Mouse (Mus musculus) retina, embryonic 14.5 days (tissue): ENCODE data around the gene 4930564D02Rik.

ENCODE experiments used
- DNase-seq: peaks from one replicate; pipeline ENCODE4 v3.0.0-alpha.2; 2015; ENCODE audit warnings: low spot score

The 4930564D02Rik gene

GRCm38 (mm10) chr3:105066544-105066943 lies at the start of gene 4930564D02Rik:
Gene 4930564D02Rik (plus strand): TSS chr3:105066844.
- no peak for DNase-seq

GRCm38 (mm10) chr3:105017314-105017713 lies 49.3 kb upstream of the 4930564D02Rik start:
- no peak for DNase-seq

GRCm38 (mm10) chr3:105018085-105018782 lies 48.4 kb upstream of the 4930564D02Rik start:
- DNase-seq, result no peak

GRCm38 (mm10) chr3:105018783-105019105 lies 47.9 kb upstream of the 4930564D02Rik start:
- no peak for DNase-seq

- no peak for DNase-seq
These were observed 46.6 kb upstream of the 4930564D02Rik start for GRCm38 (mm10) chr3:105019826-105020692.

GRCm38 (mm10) chr3:105023371-105024005 lies 43.2 kb upstream of the 4930564D02Rik start:
- no peak for DNase-seq

- no peak for DNase-seq
These were observed 30.3 kb upstream of the 4930564D02Rik start for GRCm38 (mm10) chr3:105036281-105036847.

GRCm38 (mm10) chr3:105037240-105037770 lies 29.3 kb upstream of the 4930564D02Rik start:
- DNase-seq, result no peak

- peak; percentile 16 for DNase-seq
These were observed 26.6 kb upstream of the 4930564D02Rik start for GRCm38 (mm10) chr3:105040002-105040401.

- no peak for DNase-seq
These were observed 25.5 kb upstream of the 4930564D02Rik start for GRCm38 (mm10) chr3:105040983-105041625.

GRCm38 (mm10) chr3:105043746-105044145 lies 22.9 kb upstream of the 4930564D02Rik start:
- DNase-seq, result no peak

GRCm38 (mm10) chr3:105046870-105047269 lies 19.8 kb upstream of the 4930564D02Rik start:
- no peak for DNase-seq

- no peak for DNase-seq
These were observed 19.0 kb upstream of the 4930564D02Rik start for GRCm38 (mm10) chr3:105047616-105048015.

- DNase-seq, result no peak
These were observed 16.8 kb upstream of the 4930564D02Rik start for GRCm38 (mm10) chr3:105049848-105050247.

GRCm38 (mm10) chr3:105051103-105051502 lies 15.5 kb upstream of the 4930564D02Rik start:
- no peak for DNase-seq

- no peak for DNase-seq
These were observed 14.3 kb upstream of the 4930564D02Rik start for GRCm38 (mm10) chr3:105052171-105052936.

- DNase-seq, result peak; percentile 98
These were observed 13.5 kb upstream of the 4930564D02Rik start, which contains the start of gene Cttnbp2nl for GRCm38 (mm10) chr3:105052937-105053697. Gene Cttnbp2nl (minus strand): TSS chr3:105053146.

- DNase-seq, result peak; percentile 13
These were observed 13.0 kb upstream of the 4930564D02Rik start for GRCm38 (mm10) chr3:105053698-105054001.

- no peak for DNase-seq
These were observed 11.7 kb upstream of the 4930564D02Rik start for GRCm38 (mm10) chr3:105054952-105055351.

GRCm38 (mm10) chr3:105055666-105056065 lies 11.0 kb upstream of the 4930564D02Rik start:
- DNase-seq, result no peak
